Mouse (Mus musculus) lung, adult 2 months (tissue): ENCODE measurements at regions not wholly inside any gene's neighbourhood (a gene's known extent, or its start where the extent isn't known, plus 50 kb on each side); places are given as distances from the start of the nearest gene placed in this dataset.

Experiments
- DNase-seq: peaks from one replicate; pipeline ENCODE4 v3.0.0; 2022
- H3K4me1 ChIP-seq: fragments of 200-500 bp; 2 replicates; pipeline ENCODE4 v1.6.1; 2011; ENCODE audit warnings: low read length; ENCODE audit not compliant: control insufficient read depth, insufficient read depth
- H3K4me3 ChIP-seq: fragments of 200-500 bp; replicated peaks from 2 replicates; pipeline ENCODE3; 2011; ENCODE audit warnings: low read depth, mild to moderate bottlenecking, control low read depth, low read length; ENCODE audit errors: extremely low read depth
- CTCF ChIP-seq: fragments of 200-500 bp; IDR thresholded peaks from 2 replicates; pipeline ENCODE4 v1.5.1; 2011; ENCODE audit warnings: mild to moderate bottlenecking, low read length, control low read depth; ENCODE audit not compliant: insufficient read depth
- POLR2A ChIP-seq: fragments of 200-500 bp; IDR thresholded peaks from 2 replicates; pipeline ENCODE4 v1.6.1; 2011; ENCODE audit warnings: low read depth, mild to moderate bottlenecking, control low read depth, low read length, borderline replicate concordance; ENCODE audit errors: extremely low read depth
- WGBS: fragments of 180-500 bp; shearing (Covaris S2); methylation state at CpG from one replicate; pipeline ENCODE4 v1.1.7; 2018; 5-methylcytosine and 5-hydroxymethylcytosine counted together

DNA sequence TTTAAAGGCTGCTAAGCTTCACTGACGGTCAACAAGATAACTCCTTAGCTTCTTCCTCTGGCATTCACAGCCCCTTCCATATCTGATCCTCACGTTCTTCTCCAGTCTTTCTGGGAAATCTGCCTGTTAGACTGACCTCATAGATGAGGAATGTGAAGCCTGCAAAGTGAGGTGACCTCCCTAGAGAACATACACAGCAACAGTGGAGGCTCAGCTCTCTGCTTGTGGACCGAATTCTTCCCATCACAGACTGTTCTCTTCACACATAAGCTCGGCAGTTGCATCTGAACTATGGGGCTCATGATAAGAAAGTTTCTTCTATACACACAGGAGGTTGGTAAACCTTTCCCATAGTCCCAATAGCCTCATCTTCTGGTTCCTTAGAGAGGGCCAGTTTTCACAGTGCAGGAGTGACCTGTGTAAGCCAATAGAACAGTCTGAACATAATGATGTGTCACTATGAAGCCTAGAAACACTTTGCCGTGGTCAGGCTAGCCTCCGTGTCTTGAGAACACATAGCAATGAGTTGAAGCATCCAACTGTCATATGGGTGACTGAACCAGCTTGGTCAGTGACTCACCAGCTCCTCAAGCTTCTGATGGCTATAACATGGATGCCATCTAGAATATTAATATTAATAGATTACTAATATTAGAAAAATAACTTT, 434.1 kb upstream of the Gm26657 start:
- H3K4me3 ChIP-seq, result no peak overlapping the region
- H3K4me1 ChIP-seq, result peaks cover 2% of the 10 kb centered on the region; the same call in 1 of the 2 replicates
- no peak for TF ChIP-seq POLR2A
- no peak for TF ChIP-seq CTCF
- 38% methylated on average over 6 of the region's 6 CpGs for WGBS
- DNase-seq, result no peak

DNA sequence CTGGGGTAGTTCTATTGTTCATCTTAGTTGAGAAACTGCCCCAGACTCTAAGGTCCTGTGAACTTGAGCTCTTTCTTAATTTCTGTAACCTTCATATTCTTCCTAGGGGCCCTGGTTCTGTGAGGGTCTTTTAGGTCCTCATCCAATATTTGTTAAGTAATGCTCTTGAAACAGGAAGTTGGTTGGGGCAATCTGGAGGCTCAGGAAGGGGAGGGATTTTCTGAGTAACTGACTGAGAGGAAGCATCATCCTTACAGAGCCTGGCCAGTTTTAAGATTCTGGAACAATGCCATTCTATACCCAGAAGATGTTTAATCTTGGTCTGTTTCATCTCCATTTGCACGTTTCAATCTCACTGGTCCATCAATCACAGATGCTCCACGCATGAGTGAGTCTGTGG, 435.6 kb upstream of the Gm26657 start:
- H3K4me3 ChIP-seq, result no peak overlapping the region
- DNase-seq, result no peak
- 31% methylated on average over 2 of the region's 2 CpGs for WGBS
- H3K4me1 ChIP-seq, result peaks cover 2% of the 10 kb centered on the region; the same call in 1 of the 2 replicates
- TF ChIP-seq POLR2A (no peak), CTCF (no peak)

DNA sequence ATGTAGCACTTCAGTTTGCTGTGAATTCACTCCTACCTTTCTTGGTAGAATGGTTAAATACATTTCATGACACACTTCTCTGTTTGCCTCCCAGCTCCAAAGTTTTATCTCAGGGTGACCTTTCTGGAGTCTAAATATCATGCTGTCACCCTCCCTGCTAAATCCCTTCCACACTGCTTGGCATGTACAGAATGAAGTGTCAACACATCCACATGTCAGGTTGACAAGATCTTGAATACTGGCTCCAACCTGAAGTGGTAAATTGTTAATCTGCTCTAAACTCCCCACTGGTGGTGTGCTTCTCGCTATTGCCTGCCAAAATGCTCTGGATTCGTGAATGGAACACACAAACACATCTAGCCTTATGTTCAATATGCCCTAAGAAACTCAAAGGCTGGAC, 451.9 kb upstream of the Gm26657 start:
- WGBS, result 88% methylated on average over 2 of the region's 2 CpGs
- DNase-seq, result no peak

DNA sequence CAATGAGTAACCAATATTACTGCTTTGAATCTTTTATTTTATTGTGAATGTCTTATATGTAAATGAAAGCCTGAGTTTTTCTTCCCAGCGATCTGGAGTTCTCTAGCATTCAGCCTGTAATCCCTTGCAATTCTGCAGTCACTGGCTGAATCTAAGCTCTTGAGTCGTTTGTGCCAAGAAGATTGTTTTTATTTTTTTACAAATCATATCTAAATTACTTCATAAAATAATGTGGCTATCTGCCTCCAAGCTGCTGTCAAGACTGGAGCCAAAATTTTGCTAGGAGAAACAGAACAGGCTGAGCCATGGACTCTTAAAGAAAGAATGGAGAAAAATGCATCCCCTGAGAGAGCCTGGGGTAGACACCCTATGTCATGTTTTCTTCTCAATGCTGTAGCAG, 455.4 kb upstream of the Gm26657 start:
- Histone ChIP-seq H3K4me3 (no peak overlapping the region), H3K4me1 (no peaks in the 10 kb centered on the region)
- no peak for DNase-seq
- 73% methylated on average over 2 of the region's 2 CpGs for WGBS
- no peak for TF ChIP-seq CTCF
- no peak for TF ChIP-seq POLR2A

More for the DNA sequence above, 451.9 kb upstream of the Gm26657 start:
- Histone ChIP-seq H3K4me3 (no peak overlapping the region), H3K4me1 (no peaks in the 10 kb centered on the region)
- TF ChIP-seq CTCF, result no peak
- no peak for TF ChIP-seq POLR2A

DNA sequence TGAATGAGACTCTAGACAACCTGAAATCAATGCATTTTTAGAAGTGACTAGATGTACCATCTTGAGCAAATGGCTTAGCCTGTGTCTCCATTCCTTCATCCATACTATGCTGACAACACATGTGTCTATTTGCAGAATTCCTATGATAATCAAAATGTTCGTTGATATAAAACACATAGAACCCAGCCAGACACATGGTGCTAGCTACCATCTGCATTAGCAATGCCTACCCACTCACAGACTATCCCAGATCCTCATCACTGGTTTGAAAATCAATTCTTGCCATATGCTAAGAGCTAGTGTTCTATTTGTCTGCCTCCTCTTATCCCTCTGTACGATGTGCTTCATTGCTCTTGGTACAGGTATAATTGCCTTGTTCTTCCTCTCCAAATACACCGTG, 464.0 kb upstream of the Gm26657 start:
- no peak for TF ChIP-seq CTCF
- no peak for TF ChIP-seq POLR2A
- Histone ChIP-seq H3K4me1 (no peaks in the 10 kb centered on the region), H3K4me3 (no peak overlapping the region)
- no peak for DNase-seq
- 91% methylated on average over 3 of the region's 3 CpGs for WGBS

DNA sequence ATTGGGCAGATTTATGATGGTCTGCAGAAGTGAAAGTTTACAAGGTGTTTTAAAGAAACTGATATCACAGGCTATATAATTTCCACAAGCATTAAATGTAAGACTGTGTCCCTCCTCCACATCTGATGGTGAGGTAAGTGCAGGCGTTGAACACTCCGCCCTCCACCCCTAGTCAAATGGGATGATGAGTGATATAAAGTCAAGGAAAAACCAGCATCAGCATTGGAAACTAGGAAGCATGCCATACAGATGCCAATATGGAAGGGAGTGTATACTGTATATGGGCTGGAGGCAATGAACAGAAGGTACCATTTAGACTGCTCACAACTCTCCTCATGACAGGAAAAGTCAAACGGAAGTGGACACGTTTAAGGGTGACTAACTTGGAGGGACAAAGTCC, 468.5 kb upstream of the Gm26657 start:
- TF ChIP-seq CTCF, result no peak
- TF ChIP-seq POLR2A, result no peak
- WGBS, result 92% methylated on average over 4 of the region's 4 CpGs
- H3K4me3 ChIP-seq, result no peak overlapping the region
- no peak for DNase-seq
- no peaks in the 10 kb centered on the region for H3K4me1 ChIP-seq

DNA sequence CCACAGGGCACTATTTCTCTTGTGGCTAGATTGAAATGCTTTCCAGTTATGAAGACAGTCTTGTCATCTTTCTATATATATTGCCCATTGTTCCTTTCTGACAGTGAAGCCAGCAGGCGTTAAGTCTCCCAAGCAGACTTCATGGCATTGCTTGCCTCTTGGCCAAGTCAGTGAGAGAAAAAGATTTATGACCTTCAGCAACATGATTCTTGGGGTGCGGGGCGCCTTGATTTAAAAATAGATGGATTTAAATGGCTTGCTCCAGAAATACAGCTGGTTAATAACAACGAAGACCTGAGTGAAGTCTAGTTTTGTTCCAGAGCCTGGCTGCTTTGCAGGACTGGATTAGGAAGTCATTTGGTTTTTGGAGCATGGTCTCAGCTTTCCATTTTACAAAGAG, 475.2 kb upstream of the Gm26657 start:
- H3K4me3 ChIP-seq, result no peak overlapping the region
- peaks cover 5% of the 10 kb centered on the region for H3K4me1 ChIP-seq
- DNase-seq, result no peak
- WGBS, result 64% methylated on average over 4 of the region's 4 CpGs
- TF ChIP-seq POLR2A (no peak), CTCF (no peak)

DNA sequence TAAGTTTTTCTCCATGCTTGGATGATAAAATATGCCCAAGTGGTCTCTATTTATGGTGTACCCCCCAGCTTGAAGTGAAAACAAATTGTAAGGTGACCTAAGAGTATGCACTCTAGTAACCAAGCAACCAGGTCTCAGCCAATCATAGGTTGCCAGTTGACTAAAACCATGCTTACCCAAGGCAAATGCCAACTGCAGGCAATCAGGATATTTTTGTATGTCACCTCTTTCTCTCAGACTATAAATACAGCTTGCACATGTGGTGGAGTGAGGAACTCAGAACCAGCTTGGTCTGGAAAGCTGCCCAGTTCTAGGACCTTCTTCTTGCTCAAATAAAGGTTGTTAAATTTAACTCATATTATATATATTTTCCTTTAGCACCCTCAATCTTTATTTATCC, 476.0 kb upstream of the Gm26657 start:
- TF ChIP-seq CTCF (no peak), POLR2A (no peak)
- DNase-seq, result no peak
- peaks cover 5% of the 10 kb centered on the region for H3K4me1 ChIP-seq
- no peak overlapping the region for H3K4me3 ChIP-seq

DNA sequence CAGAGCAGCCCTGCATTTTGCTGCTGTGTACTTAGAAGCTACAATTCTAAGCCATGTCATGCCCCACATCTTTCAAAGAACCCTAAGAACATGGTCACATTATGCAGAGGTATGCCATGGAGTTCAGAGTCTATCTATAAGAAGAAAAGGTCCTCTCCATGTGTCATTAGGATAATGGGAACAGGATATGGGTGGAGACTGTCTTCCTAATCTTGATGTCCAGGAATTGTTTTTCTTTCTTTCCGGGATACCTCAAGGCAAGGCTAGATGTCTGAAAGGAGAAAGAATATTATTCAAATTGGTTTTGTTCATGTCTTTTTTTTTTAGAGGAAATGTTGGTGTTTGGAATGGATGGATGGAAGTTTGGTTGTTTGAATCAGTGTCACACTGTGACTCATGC, 477.3 kb upstream of the Gm26657 start:
- Histone ChIP-seq H3K4me1 (peaks cover 5% of the 10 kb centered on the region), H3K4me3 (no peak overlapping the region)
- DNase-seq, result no peak
- TF ChIP-seq CTCF (no peak), POLR2A (no peak)
- 55% methylated on average over 1 of the region's 1 CpGs for WGBS

DNA sequence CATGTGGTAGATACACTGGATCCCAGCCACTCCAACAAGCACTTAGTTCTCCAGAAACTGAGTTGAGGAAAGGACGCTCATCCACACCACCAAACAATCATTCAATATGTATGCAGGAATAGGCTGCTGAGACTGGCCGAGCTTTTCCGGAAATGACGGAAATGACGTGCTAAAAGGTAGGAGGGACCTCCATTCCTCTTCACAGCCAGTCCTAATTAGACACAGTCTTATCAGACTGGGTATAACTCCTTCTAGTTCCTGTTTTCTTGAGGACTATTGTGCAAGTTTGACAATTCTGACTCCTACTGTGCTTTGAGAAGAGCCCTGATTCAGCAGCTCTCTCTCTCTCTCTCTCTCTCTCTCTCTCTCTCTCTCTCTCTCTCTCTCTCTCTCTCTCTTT, 477.9 kb upstream of the Gm26657 start:
- 69% methylated on average over 5 of the region's 5 CpGs for WGBS
- no peak for TF ChIP-seq POLR2A
- no peak for TF ChIP-seq CTCF
- peaks cover 5% of the 10 kb centered on the region for H3K4me1 ChIP-seq
- no peak for DNase-seq
- H3K4me3 ChIP-seq, result no peak overlapping the region

DNA sequence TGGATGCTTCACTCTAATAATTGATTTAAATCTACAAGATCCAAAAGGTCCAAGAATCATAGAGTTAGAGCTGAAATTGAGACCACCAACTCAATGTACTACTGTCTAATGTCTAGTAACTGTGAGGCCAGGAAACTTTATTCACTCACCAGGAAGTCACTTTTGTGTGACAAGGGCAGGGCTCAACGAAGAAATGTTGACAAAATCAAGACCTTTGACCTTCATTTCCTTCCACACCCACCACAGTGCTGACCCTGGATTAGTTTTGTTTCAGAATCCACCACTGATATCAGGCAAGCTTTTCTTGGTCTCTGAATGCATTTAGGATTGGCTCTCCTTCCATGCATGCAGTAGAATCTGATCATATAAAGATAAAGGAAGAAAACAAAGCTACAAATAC, 487.5 kb upstream of the Gm26657 start:
- WGBS, result 6% methylated on average over 1 of the region's 1 CpGs
- Histone ChIP-seq H3K4me1 (peaks cover 5% of the 10 kb centered on the region), H3K4me3 (no peak overlapping the region)
- DNase-seq, result no peak
- TF ChIP-seq CTCF (no peak), POLR2A (no peak)

DNA sequence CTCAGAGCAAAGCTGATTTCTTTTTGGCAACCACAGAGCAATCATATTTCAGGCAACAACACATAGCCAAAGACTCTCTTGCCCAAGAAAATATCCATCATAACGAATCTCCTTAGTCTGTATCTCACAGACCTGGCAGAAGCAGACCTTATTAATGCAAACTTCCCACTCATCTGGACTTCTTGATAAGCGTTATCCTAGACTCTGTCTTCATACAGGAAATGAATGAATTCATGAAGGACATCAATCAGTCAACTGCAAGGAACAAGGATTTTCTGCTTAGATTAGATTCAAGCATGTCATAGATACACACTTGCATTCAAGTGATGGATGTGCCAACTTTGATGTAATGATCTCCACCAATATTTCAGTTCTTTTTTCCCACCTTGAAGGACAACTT, 488.1 kb upstream of the Gm26657 start:
- WGBS, result 52% methylated on average over 2 of the region's 2 CpGs
- no peak for DNase-seq
- TF ChIP-seq POLR2A (no peak), CTCF (no peak)
- Histone ChIP-seq H3K4me3 (no peak overlapping the region), H3K4me1 (peaks cover 5% of the 10 kb centered on the region)
